Mouse (Mus musculus): Measurements from ENCODE around the gene Sufu.

The Sufu gene

GRCm38 (mm10) chr19:46396686-46397435 lies at the start of gene Sufu:
TSS of gene Sufu (plus strand) at chr19:46396896.
- peak; percentile 99 for DNase-seq (ENCODE audit: extremely low spot score)

DNA sequence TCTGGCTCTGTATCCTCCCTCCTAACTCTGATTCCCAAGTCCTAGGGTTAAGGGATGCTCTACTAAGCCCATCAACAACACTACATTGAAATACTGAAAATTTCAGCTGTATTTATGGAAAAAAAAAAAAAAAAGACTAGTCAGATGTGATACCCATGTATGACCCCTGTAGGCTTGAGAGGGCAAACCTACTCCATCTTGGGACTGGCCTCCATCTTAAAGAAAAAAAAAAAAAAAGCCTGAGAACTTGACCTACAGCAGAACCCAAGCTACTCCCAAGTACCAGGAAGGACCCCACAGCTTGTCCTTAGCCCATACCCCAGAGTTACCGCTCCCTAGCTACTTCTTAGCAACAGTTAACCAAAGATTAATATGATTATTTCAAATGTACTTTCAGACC lies 49.5 kb upstream of the Sufu start:
- DNase-seq (ENCODE audit: extremely low spot score): no peak

GRCm38 (mm10) chr19:46347936-46348668 lies 48.6 kb upstream of the Sufu start:
- no peak for DNase-seq (ENCODE audit: extremely low spot score)

GRCm38 (mm10) chr19:46348761-46349458 lies 47.8 kb upstream of the Sufu start:
- peak; percentile 73 for DNase-seq (ENCODE audit: extremely low spot score)

- no peak for DNase-seq (ENCODE audit: extremely low spot score)
These were observed 47.1 kb upstream of the Sufu start for GRCm38 (mm10) chr19:46349550-46349949.

GRCm38 (mm10) chr19:46350168-46350932 lies 46.3 kb upstream of the Sufu start, which contains the start of gene 2310034G01Rik:
TSS of gene 2310034G01Rik (minus strand) at chr19:46350302.
- no peak for DNase-seq (ENCODE audit: extremely low spot score)

DNA sequence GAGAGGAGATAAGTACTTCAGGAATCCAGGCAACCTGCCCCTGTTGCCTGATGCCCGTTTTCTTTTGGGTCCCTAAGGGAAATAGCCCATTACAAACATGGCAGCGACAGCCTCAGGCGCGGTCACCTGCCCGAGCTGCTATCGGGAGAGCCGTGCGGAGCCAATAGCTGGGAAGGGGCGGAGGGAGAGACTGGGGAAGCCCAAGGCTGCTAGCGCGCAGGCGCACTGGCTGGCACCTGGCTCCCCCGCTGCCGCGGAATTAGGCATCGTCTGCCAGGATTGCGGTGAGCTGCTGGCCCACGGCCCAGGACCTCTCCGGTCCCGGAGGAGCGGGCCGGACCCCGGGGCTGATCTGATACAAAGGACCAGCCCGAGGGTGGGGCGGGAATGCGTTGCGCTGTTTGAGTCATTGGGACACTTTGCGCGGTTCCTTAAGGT lies 40.0 kb upstream of the Sufu start:
- peak; percentile 87 for DNase-seq (ENCODE audit: extremely low spot score)

DNA sequence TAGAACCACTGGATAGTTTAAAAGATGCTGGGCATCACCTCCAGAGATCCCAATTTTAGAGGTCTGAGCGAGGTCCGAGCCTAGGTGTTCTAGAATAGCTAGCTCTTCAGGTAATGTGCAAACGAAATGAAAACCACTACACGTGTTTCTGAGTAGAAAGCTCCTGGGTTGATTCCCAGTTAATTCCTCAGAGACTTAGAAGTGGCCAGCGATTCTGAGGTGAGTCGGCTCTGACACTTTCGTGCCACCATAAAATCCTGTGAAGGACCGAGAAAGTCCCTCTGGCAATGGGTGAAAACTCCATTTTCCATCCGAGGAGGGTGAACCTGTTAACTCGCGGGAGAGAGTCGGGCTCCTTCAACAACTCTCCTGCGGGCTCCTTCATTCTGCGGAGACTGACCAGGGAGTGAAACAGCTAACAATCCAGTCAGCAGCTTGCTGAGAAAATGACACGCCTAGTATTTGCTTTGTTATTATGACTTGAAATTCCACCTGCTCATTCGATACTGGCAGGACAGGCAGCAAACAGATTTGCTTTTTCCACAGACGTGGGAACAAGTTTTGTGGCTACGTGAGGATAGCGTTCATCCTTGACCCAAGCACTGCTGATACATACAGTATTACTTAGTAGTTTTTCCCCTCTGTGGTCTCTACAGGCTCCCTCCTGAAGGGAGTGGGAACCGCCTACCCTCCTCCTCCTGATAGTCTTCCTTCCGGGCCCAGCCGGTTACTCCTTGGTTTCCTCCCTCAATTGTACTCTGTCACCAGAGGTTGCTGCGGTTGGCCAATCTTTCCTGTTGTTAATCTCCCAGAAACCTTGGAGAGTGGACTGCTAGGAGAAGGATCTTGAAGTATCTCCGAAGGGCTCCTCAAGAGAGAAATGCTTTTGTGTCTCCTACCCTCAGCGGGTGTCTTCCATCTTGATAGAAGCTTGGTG lies 39.1 kb upstream of the Sufu start:
- no peak for DNase-seq (ENCODE audit: extremely low spot score)

GRCm38 (mm10) chr19:46358381-46358780 lies 38.3 kb upstream of the Sufu start:
- DNase-seq (ENCODE audit: extremely low spot score): no peak

GRCm38 (mm10) chr19:46362104-46362503 lies 34.6 kb upstream of the Sufu start:
- no peak for DNase-seq (ENCODE audit: extremely low spot score)

GRCm38 (mm10) chr19:46363294-46364009 lies 33.2 kb upstream of the Sufu start:
- no peak for DNase-seq (ENCODE audit: extremely low spot score)

DNA sequence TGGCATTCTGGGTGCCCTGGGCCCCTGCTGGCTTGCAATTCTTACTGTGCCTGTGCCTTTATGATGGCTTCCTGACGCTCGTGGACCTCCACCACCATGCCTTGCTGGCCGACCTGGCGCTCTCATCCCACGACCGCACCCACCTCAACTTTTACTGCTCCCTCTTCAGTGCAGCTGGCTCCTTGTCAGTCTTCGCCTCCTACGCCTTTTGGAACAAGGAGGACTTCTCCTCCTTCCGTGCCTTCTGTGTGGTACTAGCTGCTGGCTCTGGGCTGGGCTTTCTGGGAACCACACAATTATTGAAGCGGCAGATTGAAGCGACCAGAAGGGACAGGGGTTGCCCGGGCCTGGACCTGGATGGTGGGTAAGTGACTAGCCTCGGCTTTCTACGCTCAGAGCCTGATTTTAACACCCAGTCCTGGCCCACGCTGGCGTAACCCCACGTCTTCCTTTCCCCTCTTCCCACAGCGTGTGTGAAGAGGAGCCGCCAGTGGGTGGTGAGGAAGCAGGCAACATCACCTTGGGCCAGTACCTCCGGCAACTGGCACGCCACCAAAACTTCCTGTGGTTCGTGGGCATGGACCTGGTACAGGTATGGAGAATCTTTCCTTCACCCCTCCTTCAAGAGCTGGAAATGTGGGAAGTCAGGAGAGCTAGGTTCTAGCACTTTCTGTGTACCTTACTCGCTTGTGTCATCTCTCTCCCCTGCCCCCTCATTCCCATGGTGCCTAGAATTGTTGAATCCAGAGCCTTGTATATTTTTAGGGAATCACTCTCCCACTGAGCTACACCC lies 28.7 kb upstream of the Sufu start:
- DNase-seq (ENCODE audit: extremely low spot score): no peak

DNA sequence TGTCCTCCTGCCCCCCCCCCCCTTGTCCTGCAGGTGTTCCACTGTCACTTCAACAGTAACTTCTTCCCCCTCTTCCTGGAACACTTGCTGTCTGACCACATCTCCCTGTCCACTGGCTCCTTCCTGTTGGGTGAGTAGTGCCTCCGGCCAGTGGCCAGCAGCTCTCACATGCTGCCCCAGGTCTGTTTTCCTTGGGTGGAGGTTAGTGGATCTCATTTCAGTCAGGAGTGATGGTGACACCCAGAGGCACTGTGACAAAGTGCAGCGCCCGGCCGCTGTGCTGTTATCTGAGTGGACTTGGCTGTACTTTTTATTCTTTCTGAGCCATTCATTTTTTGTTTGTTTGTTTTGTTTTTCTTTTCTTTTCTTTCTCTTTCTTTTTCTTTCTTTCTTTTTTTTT lies 27.5 kb upstream of the Sufu start:
- peak; percentile 39 for DNase-seq (ENCODE audit: extremely low spot score)

DNA sequence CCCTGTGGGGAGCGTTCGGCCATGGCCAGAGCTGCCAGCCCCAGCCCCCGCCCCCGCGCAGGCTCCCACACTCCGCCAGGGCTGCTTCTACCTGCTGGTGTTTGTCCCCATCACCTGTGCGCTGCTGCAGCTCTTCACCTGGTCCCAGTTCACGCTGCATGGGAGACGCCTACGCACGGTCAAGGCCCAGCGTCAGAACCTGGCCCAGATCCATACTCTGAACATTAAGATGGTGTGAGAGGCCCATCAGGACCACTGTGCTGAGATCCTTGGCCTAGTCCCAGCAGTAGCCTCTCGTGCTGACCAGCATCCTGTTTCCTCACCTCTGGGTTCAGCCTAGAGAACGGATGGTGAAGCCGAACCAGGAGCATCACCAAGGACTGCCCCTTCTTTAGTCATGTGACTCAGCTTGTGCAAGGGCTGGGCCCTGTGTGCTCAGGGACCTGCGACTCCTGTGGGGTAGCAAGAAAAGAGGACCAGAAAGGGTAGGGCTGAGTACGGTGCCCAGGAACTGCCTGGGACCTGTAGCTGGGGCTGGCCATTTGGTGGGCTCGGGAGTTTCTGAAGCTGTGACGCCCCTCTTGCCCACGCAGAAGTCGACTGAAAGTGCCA lies 22.1 kb upstream of the Sufu start:
- no peak for DNase-seq (ENCODE audit: extremely low spot score)

DNA sequence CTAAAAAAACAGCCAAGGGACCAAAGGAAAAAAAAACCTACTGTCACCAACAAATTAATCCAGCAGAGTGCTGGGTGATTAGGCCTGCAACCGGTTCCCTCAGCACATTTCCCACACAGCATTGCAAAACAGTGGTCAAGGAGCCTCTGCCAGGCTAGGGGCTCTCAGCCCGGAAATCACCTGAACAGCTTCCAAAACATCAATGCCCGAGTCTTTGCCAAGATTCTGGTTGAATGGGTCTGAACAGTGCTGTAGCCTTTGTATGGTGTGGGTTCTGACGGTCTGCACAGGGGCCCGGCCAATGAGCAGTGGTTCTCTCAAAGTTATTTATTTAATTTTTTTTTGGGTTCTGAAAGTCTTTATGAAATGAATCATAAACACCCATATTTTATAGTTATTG lies 21.2 kb upstream of the Sufu start:
- no peak for DNase-seq (ENCODE audit: extremely low spot score)

GRCm38 (mm10) chr19:46375891-46376290 lies 20.8 kb upstream of the Sufu start:
- DNase-seq (ENCODE audit: extremely low spot score): no peak

DNA sequence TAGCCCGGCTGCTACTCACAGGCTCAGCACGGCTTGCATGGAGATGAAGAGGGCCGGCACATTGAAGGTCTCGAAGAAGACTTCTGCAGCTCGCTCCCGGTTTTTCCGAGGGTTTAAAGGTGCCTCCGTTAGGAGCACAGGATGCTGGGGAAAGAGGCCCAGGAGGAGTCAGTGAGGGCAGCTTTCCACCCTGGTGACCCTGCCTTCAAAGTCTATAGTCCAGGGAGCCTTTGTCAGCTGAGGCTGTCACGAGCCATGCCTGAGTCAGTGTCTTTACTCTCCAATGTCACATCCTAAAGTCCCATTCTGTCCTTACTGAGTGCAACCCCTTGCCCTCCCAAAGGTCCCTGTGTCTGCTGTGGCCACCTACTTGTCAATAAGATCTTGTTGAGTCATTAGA lies 14.4 kb upstream of the Sufu start:
- DNase-seq (ENCODE audit: extremely low spot score): no peak

DNA sequence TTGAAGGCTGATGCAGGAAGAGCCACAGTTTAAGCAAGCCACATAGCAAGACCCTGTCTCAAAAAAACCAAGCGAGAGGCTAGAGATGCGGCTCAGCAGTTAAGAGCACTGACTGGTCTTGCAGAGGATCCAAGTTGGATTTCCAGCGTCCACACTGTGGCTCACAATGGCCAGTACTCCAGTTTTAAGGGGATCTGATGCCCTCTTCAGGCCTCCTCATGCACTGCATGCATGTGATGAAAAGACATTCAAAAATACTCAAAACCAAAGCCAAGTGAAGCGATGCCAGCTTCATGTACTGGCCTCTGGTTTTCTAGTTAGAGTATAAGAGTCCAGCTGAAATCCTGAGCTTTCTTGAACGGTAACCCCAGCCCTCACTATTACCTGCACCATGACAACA lies 6.8 kb upstream of the Sufu start:
- DNase-seq (ENCODE audit: extremely low spot score): no peak

DNA sequence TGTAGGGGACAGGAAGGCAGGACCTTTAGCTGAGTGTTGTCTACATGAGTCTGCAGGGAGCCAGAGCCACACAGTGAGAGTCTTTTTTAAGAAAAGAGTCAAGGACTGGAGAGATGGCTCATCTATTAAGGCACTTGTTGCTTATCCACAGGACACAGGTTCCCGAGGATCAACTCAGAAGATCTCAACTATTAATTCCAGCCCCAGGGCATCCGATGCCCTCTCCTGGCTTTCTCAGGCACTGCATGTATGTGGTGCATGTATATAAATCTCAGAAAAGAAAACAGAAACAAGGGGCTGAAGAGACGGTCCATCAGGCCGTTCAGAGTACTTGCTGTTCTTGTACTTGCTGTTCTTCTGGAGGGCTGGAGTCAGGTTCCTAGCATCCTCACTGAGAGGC lies 4.7 kb upstream of the Sufu start:
- DNase-seq (ENCODE audit: extremely low spot score): peak; percentile 30

All from embryo, embryonic 9.5 days (tissue).